Mouse (Mus musculus): Measurements from ENCODE around the gene Smurf1. TPM values are rescaled to one million over a fixed set of nuclear protein-coding genes. Genes with fewer than 3 reads are reported as not detected.
A peak's percentile ranks its signal among the peaks of the same experiment; 100 is the strongest.

The Smurf1 gene
- 16.3 and 18.3 TPM in 2 replicates for polyA plus RNA-seq (2015; fragmentation: Nextera tagmentation; extraction: Ambion mirVana)

DNA sequence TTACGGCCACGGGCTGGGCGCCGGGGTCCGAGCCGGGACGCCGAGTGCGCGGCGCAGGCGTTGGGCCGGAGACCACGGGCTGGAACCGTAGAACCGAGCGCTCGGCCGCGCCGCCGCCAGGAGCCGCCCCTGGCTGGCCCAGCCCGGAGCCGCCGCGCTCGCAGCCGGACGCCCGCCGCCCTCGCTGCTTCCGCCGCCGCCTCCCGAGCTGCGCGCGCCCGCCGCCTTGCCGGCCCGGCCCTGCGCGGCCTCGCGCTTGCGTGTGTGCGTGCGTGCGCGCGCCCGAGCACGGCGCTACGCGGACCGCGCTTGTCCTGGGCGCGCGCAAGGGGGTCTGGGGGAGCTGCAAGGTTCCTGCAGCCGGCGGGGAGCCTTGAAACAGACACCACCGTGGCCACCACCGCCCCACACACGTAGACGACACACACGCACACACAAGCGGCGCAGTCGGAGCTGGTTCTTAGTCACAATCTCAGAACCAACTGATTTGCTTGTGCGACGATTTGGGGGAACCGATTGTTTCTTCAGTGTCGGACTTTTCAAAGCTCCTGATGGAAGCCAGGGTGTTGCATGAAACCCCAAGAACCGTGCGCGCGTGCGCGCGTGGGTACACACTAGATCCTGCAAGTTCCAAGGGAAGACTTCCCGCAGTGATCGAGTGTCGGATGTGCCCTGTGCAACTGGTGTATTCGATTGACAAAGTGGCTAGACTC is at the start of gene Smurf1:
Gene Smurf1 (minus strand): TSS at position 209 of the 713 bp plus-strand sequence.
- peaks cover 37% of the 10 kb centered on the region for H3K4me1 ChIP-seq
- peak within 1 kb of the TSS; percentile 97 for H3K9ac ChIP-seq
- peak within 1 kb of the TSS; percentile 96 for H3K4me3 ChIP-seq
- ATAC-seq (ENCODE audit: insufficient number of reproducible peaks, low FRiP score, low TSS enrichment, low read depth): peak; percentile 72
- H3K9me3 ChIP-seq: no peaks in the 10 kb centered on the region
- peak within 1 kb of the TSS; percentile 95 for H3K27ac ChIP-seq
- peak within 1 kb of the TSS; percentile 63 for H3K4me2 ChIP-seq
- no peaks in the 10 kb centered on the region for H3K36me3 ChIP-seq
- no peaks in the 10 kb centered on the region for H3K27me3 ChIP-seq
- WGBS: under 1% methylated on average over 68 of the region's 89 CpGs

DNA sequence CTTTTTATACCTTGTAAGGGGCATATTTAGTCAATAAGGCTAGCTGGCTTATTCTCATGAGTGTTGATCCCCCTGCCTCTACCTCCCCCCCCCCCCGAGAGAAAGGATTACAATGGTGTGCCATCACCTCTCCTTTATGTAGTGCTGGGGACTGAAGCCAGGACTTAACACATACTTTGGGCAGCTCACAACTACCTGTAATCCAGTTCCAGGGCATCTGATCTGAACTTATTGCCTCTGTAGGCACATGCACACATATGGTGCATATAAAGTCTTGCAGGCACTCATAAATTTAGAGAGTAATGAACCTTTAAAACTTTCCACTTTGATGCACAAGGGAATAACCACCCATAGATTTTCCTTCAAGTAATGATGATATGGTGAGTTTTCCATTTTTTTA is 48.6 kb upstream of the Smurf1 start:
- Histone ChIP-seq H3K4me2 (no peak overlapping the region), H3K27me3 (no peaks in the 10 kb centered on the region), H3K4me3 (no peak overlapping the region), H3K27ac (no peak overlapping the region), H3K4me1 (no peaks in the 10 kb centered on the region), H3K9me3 (no peaks in the 10 kb centered on the region), H3K36me3 (no peaks in the 10 kb centered on the region), H3K9ac (no peak overlapping the region)
- 45% methylated on average over 1 of the region's 1 CpGs for WGBS
- ATAC-seq (ENCODE audit: insufficient number of reproducible peaks, low FRiP score, low TSS enrichment, low read depth): no peak

DNA sequence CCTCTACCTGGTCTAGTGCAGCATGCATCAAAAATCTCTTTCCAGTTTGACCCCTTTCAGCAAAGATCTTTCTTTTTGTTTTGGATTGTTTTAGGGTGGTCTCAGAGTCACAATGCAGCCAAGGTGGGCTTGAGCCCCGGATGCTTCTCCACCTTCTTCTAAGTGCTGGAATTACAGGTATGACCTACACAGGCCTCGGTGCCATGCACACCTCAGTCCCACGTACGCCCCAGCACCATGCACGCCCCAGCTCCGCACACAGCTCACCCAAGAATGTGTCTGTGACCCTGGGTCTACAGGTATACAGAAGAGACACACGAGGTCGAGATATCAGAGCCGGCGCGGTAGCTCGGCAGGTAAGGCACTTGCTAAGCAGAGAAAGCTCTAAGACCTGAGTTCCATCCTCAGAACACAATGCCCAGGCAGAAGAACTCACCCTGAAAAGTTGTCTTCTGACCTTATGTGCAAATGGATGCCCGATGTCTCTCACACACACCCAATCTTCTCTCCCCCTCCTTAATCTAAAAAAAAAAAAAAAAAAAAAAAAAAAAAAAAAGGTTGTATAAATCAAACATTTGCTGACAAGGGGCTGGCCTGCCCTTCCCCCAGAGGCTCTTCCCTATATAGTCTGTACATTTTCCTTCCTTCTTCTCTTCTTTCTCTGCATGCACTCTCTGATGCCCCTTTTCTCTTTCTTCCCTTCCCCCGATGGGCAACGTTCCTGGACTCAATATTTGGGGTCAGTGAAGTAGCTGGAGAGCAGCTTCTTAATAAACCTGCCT is 43.4 kb upstream of the Smurf1 start:
- ATAC-seq (ENCODE audit: insufficient number of reproducible peaks, low FRiP score, low TSS enrichment, low read depth): no peak
- WGBS: 87% methylated on average over 15 of the region's 15 CpGs
- no peaks in the 10 kb centered on the region for H3K36me3 ChIP-seq

DNA sequence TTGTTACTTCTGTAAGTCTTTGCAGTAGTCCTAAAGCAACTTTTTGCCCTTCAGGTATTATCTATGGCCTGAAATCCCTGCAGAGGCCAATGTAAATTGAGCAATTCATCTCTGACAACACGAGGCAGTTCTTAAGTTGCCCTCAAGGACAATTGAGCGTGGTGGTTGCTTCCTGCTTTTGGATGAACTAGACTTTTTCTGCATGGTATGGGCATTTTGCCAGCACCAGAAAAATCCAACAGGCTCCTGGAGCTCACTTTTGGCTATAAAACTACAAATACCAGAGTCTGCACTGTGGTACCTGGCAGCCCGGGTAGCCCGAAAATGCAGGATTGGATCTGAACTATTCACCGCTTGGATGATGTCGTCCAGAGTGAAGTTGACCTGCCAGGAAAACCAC is 39.9 kb upstream of the Smurf1 start:
- Histone ChIP-seq H3K4me1 (peaks cover 3% of the 10 kb centered on the region; the same call in 1 of the 2 replicates), H3K9me3 (no peaks in the 10 kb centered on the region), H3K27ac (no peak overlapping the region), H3K4me2 (no peak overlapping the region), H3K36me3 (no peaks in the 10 kb centered on the region), H3K4me3 (no peak overlapping the region), H3K9ac (no peak overlapping the region), H3K27me3 (no peaks in the 10 kb centered on the region)
- ATAC-seq (ENCODE audit: insufficient number of reproducible peaks, low FRiP score, low TSS enrichment, low read depth): no peak
- WGBS: 58% methylated on average over 6 of the region's 6 CpGs

More for the DNA sequence above, 43.4 kb upstream of the Smurf1 start:
- Histone ChIP-seq H3K27me3 (no peaks in the 10 kb centered on the region), H3K9me3 (no peaks in the 10 kb centered on the region), H3K4me1 (peaks cover 3% of the 10 kb centered on the region; the same call in 1 of the 2 replicates), H3K27ac (no peak overlapping the region), H3K4me2 (no peak overlapping the region), H3K9ac (no peak overlapping the region), H3K4me3 (no peak overlapping the region)

DNA sequence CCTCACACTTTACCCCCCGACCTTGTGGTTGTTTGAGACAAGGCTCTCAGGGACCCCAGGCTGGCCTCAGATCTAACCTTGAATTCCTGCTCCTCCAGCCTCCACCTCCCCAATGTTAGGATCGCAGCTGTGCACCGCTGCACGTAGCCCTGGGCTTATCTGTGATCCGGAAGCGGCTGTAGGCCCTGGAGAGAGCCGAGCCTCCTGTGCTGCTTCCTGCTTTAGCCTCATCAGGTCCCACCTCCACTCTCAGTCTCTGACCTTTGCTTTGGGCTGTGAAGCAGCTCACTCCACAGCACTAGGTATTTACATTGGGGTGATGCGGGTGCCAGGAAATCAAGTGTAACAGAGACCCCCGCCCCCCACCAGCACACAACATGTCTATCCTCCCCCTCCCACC is 38.8 kb upstream of the Smurf1 start:
- 87% methylated on average over 9 of the region's 9 CpGs for WGBS
- H3K9ac ChIP-seq: no peak overlapping the region
- no peak for ATAC-seq (ENCODE audit: insufficient number of reproducible peaks, low FRiP score, low TSS enrichment, low read depth)
- no peak overlapping the region for H3K27ac ChIP-seq
- no peaks in the 10 kb centered on the region for H3K9me3 ChIP-seq
- H3K27me3 ChIP-seq: no peaks in the 10 kb centered on the region
- H3K4me2 ChIP-seq: no peak overlapping the region
- no peak overlapping the region for H3K4me3 ChIP-seq
- H3K4me1 ChIP-seq: peaks cover 3% of the 10 kb centered on the region; the same call in 1 of the 2 replicates
- H3K36me3 ChIP-seq: no peaks in the 10 kb centered on the region

DNA sequence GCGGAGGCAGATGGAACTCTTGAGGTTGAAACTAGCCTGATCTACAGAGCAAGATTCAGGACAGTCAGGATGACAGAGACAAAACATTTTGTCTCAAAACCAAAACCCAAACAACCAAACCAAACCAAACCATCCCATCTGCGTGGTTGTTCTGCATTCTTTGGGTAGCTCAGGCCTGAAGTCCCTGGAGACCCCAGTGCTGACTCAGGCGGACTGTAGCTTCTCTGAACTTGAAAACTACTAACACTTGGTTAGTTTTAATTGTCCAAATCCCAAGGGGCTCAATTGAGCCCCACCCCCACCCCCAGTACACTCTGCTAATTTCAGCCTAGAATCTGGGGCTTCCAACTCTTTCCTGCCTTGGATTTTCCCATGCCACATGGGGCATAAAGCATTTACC is 37.7 kb upstream of the Smurf1 start:
- no peak overlapping the region for H3K27ac ChIP-seq
- H3K27me3 ChIP-seq: no peaks in the 10 kb centered on the region
- H3K9me3 ChIP-seq: no peaks in the 10 kb centered on the region
- no peaks in the 10 kb centered on the region for H3K36me3 ChIP-seq
- WGBS: 79% methylated on average over 3 of the region's 3 CpGs
- ATAC-seq (ENCODE audit: insufficient number of reproducible peaks, low FRiP score, low TSS enrichment, low read depth): no peak
- H3K4me3 ChIP-seq: no peak overlapping the region
- H3K9ac ChIP-seq: no peak overlapping the region
- H3K4me1 ChIP-seq: peaks cover 3% of the 10 kb centered on the region; the same call in 1 of the 2 replicates
- H3K4me2 ChIP-seq: no peak overlapping the region

DNA sequence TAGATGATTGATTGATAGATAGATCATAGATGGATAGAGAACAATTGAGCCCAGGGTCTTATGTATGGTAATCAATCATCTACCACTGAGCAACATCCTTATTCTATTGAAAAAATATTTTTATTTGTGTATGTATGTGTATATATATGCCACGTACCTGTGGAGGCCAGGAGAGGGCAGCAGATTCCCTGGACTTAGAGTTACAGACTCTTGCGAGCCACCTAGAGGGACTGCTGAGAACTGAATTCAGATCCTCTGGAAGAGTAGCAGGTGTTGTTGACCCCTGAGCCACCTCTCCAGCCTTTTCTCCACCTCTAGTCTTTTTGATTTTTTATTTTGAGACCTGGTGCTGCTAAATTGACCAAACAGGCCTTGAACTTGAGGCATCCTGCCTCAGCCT is 32.8 kb upstream of the Smurf1 start:
- Histone ChIP-seq H3K27ac (no peak overlapping the region), H3K27me3 (no peaks in the 10 kb centered on the region), H3K4me2 (no peak overlapping the region), H3K4me3 (no peak overlapping the region), H3K4me1 (no peaks in the 10 kb centered on the region), H3K36me3 (no peaks in the 10 kb centered on the region), H3K9me3 (no peaks in the 10 kb centered on the region), H3K9ac (no peak overlapping the region)
- 39% methylated on average over 2 of the region's 2 CpGs for WGBS
- ATAC-seq (ENCODE audit: insufficient number of reproducible peaks, low FRiP score, low TSS enrichment, low read depth): no peak

DNA sequence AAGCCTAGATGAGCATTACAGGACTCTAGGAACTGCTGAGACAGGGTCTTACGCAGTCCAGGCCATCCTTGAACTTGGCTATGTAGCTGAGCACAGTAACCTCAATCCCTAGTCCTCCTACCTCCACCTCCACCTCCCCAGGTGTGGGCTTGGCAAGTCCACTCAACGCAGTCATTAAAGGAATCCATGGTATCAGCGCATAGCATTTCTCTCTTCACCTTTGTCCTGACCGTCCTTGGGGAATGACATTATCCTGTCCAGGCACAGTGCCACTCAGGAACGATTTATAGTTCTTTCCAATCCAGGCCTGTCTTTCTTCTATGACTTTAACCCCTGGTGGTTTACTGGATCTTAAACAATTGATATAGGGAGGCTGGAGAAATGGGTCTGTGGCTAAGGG is 24.8 kb upstream of the Smurf1 start:
- no peaks in the 10 kb centered on the region for H3K9me3 ChIP-seq
- H3K4me3 ChIP-seq: no peak overlapping the region
- H3K36me3 ChIP-seq: no peaks in the 10 kb centered on the region
- no peak overlapping the region for H3K9ac ChIP-seq
- no peaks in the 10 kb centered on the region for H3K4me1 ChIP-seq
- ATAC-seq (ENCODE audit: insufficient number of reproducible peaks, low FRiP score, low TSS enrichment, low read depth): no peak
- no peak overlapping the region for H3K4me2 ChIP-seq
- H3K27ac ChIP-seq: no peak overlapping the region
- H3K27me3 ChIP-seq: no peaks in the 10 kb centered on the region
- WGBS: 64% methylated on average over 5 of the region's 5 CpGs

DNA sequence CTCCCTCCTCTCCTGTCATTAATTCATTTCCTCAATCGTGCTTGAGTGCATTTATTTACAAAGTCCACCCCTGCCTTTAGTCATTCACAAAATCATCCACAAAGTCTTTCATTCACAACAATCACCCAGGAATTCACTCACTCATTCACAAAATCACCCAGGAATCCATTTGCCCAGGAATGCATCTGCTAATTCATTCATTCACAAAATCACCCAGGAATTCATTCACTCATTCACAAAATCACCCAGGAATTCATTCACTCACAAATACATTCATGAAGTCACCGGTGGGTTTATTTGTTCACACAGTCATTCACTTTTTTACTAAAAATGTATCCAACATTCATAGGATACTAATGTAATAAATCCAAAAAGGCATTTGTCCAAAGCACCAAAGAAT is 24.4 kb upstream of the Smurf1 start:
- 80% methylated on average over 2 of the region's 2 CpGs for WGBS
- Histone ChIP-seq H3K36me3 (no peaks in the 10 kb centered on the region), H3K9ac (no peak overlapping the region), H3K4me3 (no peak overlapping the region), H3K4me2 (no peak overlapping the region), H3K4me1 (no peaks in the 10 kb centered on the region), H3K27me3 (no peaks in the 10 kb centered on the region), H3K27ac (no peak overlapping the region), H3K9me3 (no peaks in the 10 kb centered on the region)
- ATAC-seq (ENCODE audit: insufficient number of reproducible peaks, low FRiP score, low TSS enrichment, low read depth): no peak

DNA sequence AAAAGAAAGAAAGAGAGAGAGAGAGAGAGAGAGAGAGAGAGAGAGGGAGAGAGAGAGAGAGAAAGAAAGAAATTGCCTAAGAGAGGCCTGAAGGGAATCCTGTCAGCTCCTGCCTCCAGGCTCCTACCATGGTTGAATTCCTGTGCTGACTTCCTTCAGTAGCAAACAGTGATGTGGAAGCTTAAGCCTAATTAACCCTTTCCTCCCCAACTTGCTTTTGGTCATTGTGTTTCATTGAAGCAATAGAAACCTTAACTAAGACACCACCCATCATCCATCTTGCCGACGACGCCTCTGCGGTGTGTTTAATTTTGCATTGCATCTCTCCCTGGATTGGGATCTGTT is 23.4 kb upstream of the Smurf1 start:
- no peaks in the 10 kb centered on the region; the same call in 1 of the 2 replicates for H3K9me3 ChIP-seq
- H3K4me2 ChIP-seq: no peak overlapping the region
- no peak overlapping the region for H3K4me3 ChIP-seq
- no peaks in the 10 kb centered on the region for H3K27me3 ChIP-seq
- no peak overlapping the region for H3K27ac ChIP-seq
- no peaks in the 10 kb centered on the region for H3K4me1 ChIP-seq
- no peak for ATAC-seq (ENCODE audit: insufficient number of reproducible peaks, low FRiP score, low TSS enrichment, low read depth)
- 81% methylated on average over 4 of the region's 4 CpGs for WGBS
- H3K36me3 ChIP-seq: no peaks in the 10 kb centered on the region
- no peak overlapping the region for H3K9ac ChIP-seq

DNA sequence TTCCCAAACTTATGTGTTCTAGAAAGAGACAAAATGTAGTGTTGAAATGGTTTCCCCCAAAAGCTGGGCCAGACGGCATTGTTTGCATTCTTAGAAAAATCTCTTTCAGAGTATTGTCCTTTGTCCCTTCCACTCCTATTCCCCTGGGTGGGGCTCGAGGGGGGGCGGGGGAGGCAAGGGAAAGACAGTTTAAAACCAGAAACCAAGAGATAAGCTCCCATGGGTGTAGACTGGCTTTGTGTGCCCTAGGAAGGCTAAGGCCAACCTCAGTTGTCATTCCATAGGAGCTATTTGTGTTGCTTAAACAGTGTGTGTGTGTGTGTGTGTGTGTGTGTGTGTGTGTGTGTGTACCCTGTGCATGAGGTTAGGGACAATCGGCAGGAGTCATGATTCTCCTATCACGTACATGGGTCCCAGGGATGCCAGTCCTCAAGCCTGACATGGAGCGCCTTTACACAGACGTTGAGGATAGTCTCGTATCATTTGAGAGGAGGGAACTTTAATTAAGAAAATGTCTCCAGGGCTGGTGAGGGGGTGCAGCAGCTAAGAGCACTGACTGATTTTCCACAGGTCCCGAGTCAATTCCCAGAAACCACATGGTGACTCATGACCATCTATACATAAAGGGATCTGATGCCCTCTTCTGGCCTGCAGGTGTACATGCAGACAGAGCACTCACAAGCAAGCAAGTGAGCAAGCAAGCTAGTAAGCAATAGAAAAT is 22.9 kb upstream of the Smurf1 start:
- Histone ChIP-seq H3K9ac (no peak overlapping the region), H3K4me2 (no peak overlapping the region), H3K4me3 (no peak overlapping the region), H3K36me3 (no peaks in the 10 kb centered on the region), H3K9me3 (no peaks in the 10 kb centered on the region; the same call in 1 of the 2 replicates), H3K4me1 (no peaks in the 10 kb centered on the region), H3K27ac (no peak overlapping the region), H3K27me3 (no peaks in the 10 kb centered on the region)
- ATAC-seq (ENCODE audit: insufficient number of reproducible peaks, low FRiP score, low TSS enrichment, low read depth): no peak
- WGBS: 41% methylated on average over 9 of the region's 9 CpGs

DNA sequence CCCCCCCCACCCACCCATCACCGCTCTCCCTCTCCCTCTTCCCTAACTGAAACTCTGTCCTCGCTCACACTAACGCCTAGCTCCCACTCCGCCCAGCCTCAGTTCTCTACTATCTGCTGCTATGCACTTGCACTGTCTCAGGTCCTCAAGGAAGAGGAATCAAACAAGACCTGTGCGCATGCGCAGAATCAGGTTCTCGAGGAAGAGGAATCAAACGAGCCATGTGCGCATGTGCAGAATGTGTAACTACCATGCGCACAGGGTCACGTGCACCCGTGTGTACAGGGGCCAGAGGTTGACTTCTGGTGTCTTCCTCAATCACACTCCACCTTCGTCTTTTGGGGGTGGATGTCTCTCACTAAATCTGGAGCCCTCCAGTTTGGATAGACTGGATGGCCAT is 21.9 kb upstream of the Smurf1 start:
- Histone ChIP-seq H3K4me2 (no peak overlapping the region), H3K4me1 (no peaks in the 10 kb centered on the region), H3K27ac (no peak overlapping the region), H3K9me3 (no peaks in the 10 kb centered on the region; the same call in 1 of the 2 replicates), H3K27me3 (no peaks in the 10 kb centered on the region), H3K36me3 (no peaks in the 10 kb centered on the region), H3K9ac (no peak overlapping the region), H3K4me3 (no peak overlapping the region)
- ATAC-seq (ENCODE audit: insufficient number of reproducible peaks, low FRiP score, low TSS enrichment, low read depth): no peak
- 86% methylated on average over 13 of the region's 13 CpGs for WGBS

Data from limb, embryonic 15.5 days (tissue).